Mouse (Mus musculus): ENCODE results near the gene Gm21866.
"Not testable (repeated sequence)": the region's sequence is repeated elsewhere in the genome, so short reads cannot be mapped to it uniquely, and the experiment has no call there.

GRCm38 (mm10) chrY:13493726-13494125, 28.3 kb upstream of the Gm21866 start, which contains the start of gene Gm20773:
- TF ChIP-seq CTCF (IDR thresholded peaks at IDR 0.05; ENCODE audit: low read depth, low read length); POLR2AphosphoS5 (IDR thresholded peaks at IDR 0.05; ENCODE audit: insufficient replicate concordance, low read depth, low read length); GATA1 (IDR thresholded peaks at IDR 0.05; ENCODE audit: borderline replicate concordance, low read length); TAL1 (conservative IDR thresholded peaks at IDR 0.05; ENCODE audit: low read depth, low read length): not testable (repeated sequence)

Data from G1E (cell line).